Mouse (Mus musculus) right cerebral cortex, postnatal 10 days (tissue): ENCODE measurements at regions not wholly inside any gene's neighbourhood (a gene's known extent, or its start where the extent isn't known, plus 50 kb on each side); places are given as distances from the start of the nearest gene placed in this dataset.
A peak's percentile ranks its signal among the peaks of the same experiment; 100 is the strongest.
"Not testable (repeated sequence)": the region's sequence is repeated elsewhere in the genome, so short reads cannot be mapped to it uniquely, and the experiment has no call there.

Experiments used
- DNase-seq, 2 experiments: peaks; one replicate each; pipeline ENCODE4 v3.0.0; 2021; ENCODE audit warnings: low spot score in 2 of 2

DNA sequence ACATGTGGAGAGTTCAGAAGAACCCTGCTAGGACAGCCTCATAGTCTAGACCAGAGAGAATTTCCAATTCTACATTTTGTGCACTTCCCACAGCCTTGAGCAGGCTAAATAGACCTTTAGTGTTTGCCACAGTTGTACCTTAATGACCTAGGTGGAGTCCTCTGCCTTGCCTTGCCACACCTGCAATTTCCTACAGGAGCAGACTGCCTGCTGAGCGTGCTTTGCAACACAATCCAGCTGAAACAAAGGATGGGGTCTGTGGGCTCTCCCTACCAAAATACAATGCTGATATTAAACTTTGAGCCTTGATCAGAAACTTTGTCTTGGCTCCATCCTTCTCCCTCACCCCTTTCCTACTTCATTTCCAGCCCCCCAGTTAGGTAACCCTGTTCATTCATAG lies 326.0 kb upstream of the Snx7 start:
- DNase-seq, result no peak

GRCm38 (mm10) chr3:118189382-118189781 lies 320.6 kb upstream of the Snx7 start:
- no peak for DNase-seq

DNA sequence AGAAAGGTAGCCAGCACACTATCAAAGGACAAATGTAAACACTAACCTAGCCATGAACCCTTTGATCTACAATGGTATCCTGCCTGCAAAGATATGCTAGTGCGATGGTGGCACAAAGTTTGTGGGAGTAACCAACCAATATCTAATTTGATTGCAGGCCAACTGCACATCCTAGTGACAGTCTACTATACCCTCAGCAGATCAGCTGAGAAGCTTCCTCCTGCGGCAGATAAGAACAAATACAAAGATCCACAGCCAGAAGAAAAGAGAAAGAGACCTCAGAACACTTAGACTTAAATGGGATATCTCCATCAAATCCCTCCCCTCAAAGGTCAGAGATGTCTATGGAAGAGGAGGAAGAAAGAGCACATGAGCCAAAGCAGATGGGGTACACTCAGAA lies 308.7 kb upstream of the Snx7 start:
- DNase-seq, result no peak

- no peak for DNase-seq
Measured at GRCm38 (mm10) chr3:118162916-118163315, 294.2 kb upstream of the Snx7 start.

DNA sequence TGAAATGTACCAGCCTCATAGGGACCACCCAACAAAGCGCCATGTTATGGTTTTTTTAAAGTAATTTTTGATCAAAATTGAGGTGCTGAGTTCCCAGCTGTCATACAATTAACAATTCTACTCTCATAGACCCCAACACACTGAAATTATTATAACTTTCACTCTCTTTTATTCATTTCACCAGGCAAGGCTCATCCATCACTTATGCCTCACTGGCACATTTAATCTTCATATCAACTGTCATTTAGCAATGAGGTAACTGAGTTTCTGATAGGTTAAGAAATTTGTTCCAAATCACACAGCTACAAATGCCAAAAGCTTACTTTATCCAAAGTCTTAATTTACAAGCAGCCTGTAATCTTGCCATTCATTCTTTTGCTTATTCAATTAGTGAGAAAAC lies 276.1 kb upstream of the Snx7 start:
- no peak for DNase-seq

DNA sequence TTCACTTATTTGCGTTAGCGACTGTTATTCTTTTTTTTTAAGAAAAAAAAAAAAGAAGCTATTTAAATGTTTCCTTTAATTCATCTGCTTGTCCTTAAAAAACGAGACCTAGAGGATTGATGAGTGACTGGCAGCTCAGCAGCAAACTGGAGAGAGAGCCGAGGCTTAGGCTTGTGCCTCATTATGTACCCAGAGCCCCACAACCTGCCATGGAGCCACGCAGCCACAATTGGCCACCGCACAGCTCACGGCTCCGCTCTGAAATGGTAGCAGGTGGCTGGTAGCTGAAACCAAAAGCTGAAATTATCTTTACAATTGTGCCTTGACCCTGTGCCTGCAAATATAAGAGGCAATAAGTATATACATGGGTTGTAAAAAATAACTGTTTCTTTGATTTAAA lies 273.0 kb upstream of the Snx7 start:
- peak; percentile 26 to 33 for DNase-seq

GRCm38 (mm10) chr3:118140108-118140507 lies 271.4 kb upstream of the Snx7 start:
- no peak for DNase-seq

GRCm38 (mm10) chr3:118128349-118128748 lies 259.6 kb upstream of the Snx7 start:
- DNase-seq, result not testable (repeated sequence)

GRCm38 (mm10) chr3:118102635-118103034 lies 233.9 kb upstream of the Snx7 start:
- DNase-seq, result no peak

DNA sequence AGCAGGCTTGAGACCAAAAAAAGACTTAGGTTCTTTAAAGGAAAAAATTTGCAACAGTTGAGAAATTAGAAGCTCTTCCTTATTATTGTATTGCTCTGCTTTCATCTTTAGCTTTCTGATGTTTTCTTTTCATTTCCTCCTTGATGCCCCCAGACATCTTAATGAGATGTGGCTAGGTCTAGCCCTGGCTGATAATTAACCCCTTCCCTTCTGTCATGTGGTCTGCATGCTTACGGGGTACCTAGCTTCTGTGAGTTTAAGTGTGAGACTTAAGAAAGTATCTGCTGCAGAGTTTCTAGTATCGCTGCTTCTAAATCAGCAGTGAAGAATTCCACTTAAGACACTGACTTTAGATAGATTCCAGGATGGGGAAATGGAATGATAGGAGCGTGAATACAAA lies 215.8 kb upstream of the Snx7 start:
- no peak for DNase-seq

GRCm38 (mm10) chr3:118072363-118072762 lies 203.6 kb upstream of the Snx7 start:
- DNase-seq, result no peak

DNA sequence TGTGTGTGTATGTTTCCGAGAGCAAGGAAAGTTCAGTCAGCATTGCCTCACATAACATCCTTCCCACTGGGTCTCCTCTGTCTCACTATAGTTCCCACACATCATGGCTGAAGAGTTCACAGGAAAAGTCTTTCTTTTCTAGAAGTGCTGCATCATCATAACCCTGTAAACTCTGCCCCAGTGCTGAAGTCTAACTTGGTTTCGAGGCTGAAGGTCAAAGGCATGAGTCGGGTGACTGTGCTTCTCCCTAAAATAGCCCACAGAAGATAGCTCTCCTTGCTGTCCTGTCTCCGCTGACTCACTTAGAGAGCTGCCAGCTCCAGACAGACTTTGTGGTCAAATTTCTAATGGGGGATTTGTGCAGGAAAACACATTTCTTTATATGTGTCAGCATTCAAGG lies 201.4 kb upstream of the Snx7 start:
- no peak for DNase-seq

DNA sequence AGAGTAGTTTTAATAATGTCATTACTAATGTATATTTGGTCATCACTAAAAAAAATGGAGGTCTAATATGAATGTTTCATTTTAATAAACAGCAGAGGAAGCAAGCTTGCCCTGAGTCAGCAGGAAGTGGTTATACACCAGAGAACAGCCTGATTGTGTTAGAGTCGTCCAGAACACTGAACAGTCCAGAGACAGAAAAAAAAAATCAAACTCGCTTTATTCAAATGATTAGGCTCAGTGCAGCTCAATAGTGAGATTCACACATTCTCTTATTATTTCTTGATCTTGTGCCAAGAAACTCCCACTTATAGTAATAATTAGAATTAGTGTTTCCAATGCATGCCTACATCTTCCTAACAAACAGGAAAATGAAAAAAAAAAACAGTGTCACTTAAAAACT lies 194.9 kb upstream of the Snx7 start:
- no peak for DNase-seq

- DNase-seq, result no peak
Measured at GRCm38 (mm10) chr3:118062569-118062968, 193.8 kb upstream of the Snx7 start.

DNA sequence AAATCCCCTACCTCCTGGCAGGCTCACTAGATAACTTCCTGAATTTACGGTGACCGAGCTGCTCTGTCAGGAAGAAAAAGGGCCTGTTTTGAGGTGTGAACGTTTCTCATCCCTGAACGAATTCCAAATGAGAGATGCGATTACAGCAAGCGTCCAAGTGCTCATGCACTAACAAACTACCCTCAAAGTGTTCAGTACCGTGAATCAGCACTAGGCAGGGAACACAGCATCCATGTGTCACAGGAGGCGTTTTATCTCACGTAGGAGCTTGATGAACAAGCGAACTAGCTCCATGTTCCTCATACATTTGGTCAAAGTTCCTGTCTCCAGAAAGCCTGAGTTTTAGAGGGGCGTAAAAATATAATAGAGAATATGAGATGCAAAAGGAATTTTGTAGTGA lies 178.3 kb upstream of the Snx7 start:
- no peak for DNase-seq

DNA sequence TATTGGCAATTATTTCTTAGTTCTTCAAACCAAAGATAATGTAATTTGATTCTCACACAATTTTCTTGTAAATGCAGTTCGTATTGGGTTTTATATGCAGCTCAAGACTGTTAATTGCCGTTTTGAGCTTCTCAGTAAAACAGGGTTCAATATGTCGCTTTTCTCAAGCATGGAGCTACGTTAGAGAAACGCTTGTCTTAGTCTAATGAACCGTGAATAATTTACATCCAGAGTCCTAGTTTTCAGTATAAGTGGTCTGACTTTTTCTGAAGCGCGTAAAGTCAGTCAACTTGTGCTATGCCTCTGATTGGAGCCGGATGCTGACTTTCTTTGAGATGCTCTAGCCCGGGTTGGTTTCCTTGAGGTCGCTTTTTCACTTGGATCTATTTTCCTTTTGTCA lies 177.8 kb upstream of the Snx7 start:
- DNase-seq, result no peak

- no peak for DNase-seq
Measured at GRCm38 (mm10) chr3:118036501-118036900, 167.8 kb upstream of the Snx7 start.

- DNase-seq, result no peak
Measured at GRCm38 (mm10) chr3:117995401-117995800, 126.7 kb upstream of the Snx7 start.

- DNase-seq, result no peak
Measured at GRCm38 (mm10) chr3:117994110-117994509, 125.4 kb upstream of the Snx7 start.

- no peak for DNase-seq
Measured at GRCm38 (mm10) chr3:117990561-117990960, 121.8 kb upstream of the Snx7 start.

DNA sequence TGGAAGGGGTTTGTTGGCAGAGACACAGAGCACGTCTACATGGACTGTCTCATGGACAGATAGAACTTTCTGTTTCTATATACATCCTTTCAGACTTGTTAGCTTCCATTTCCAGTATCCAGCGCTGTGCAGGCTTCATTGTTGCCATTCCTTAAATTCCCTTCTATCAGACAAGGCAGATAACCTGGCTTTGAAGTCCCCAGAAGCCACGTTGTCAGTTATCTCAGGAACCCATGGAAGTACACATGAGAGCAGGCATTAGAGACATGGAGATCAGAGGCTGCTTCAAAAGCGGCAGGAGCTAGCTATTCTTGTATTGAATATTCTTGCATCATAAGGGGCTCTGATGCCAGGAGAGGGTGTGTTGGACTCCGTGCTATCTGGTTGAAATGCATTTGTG lies 119.7 kb upstream of the Snx7 start:
- DNase-seq, result no peak

- DNase-seq, result peak in 1 of 2 experiments; percentile 32
Measured at GRCm38 (mm10) chr3:117975638-117976037, 106.9 kb upstream of the Snx7 start.

- DNase-seq, result peak in 1 of 2 experiments; percentile 27
Measured at GRCm38 (mm10) chr3:117968805-117969204, 100.1 kb upstream of the Snx7 start.

- no peak for DNase-seq
Measured at GRCm38 (mm10) chr3:117938426-117938825, 69.7 kb upstream of the Snx7 start.

GRCm38 (mm10) chr3:117927527-117927926 lies 58.8 kb upstream of the Snx7 start:
- no peak for DNase-seq
